Mouse (Mus musculus): Measurements from ENCODE around the gene Dbndd1. TPM values are rescaled to one million over a fixed set of nuclear protein-coding genes. Genes with fewer than 3 reads are reported as not detected.
"Not testable (repeated sequence)": the region's sequence is repeated elsewhere in the genome, so short reads cannot be mapped to it uniquely, and the experiment has no call there.

Dbndd1 gene
- polyA plus RNA-seq, 1 experiment from 2014 or later = not detected

DNA sequence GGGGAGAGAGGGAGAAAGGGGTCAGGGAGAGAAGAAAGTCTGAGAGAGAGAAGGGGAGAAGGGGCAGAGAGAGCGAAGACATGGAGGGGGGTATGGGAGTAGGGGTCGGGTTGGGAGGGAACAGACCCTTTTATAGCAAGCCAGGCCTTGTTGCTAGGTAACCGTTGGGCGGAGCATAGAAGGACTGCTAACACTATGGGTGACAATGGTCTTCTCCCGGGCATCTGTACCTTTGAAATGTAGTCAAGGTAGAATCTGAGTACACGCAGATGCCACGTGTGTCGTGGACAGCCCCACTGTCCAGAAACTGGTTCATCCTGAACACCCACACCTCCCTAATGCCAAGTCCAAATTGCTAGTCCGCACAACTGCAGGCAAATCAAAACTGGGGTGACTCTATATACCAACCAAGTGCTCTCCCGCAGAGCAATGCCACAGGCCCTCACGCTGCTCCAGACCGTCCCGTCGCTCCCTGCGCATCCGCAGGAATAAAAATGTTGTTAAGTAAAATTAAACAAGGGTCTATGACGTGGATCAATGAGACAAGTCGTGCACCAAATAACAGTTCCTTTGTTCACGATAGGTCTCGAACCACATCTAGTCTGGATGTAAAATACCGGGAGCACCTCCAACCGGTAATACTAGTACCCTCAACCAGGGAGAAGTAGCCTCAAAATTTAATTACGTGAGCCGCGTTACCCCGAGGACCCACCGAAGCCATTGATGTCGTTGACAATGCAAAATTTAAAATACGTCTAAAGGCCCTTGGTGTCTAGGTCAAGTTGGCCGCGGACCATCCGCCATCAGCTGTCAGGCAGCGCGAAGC, 38.1 kb downstream of the Dbndd1 start:
- Histone ChIP-seq H3K79me2 (ENCODE audit: inconsistent target) (peaks cover 32% of the 10 kb centered on the region), H3K27ac (no peak overlapping the region), H3K36me3 (ENCODE audit: inconsistent target) (peaks cover 10% of the 10 kb centered on the region; the same call in 1 of the 2 replicates), H3K4me3 (ENCODE audit: inconsistent target) (peak overlapping the region; percentile 96)
- 13% methylated on average over 33 of the region's 34 CpGs for WGBS (ENCODE audit: missing documents)

GRCm38 (mm10) chr8:123474549-123474948, 40.7 kb downstream of the Dbndd1 start:
- H3K27ac ChIP-seq; H3K4me3 ChIP-seq (ENCODE audit: inconsistent target); H3K36me3 ChIP-seq (ENCODE audit: inconsistent target): not testable (repeated sequence)
- 21% methylated on average over 5 of the region's 5 CpGs for WGBS (ENCODE audit: missing documents)
- H3K79me2 ChIP-seq (ENCODE audit: inconsistent target) = peaks cover 16% of the 10 kb centered on the region

- H3K36me3 ChIP-seq (ENCODE audit: inconsistent target); H3K4me3 ChIP-seq (ENCODE audit: inconsistent target); H3K27ac ChIP-seq; H3K79me2 ChIP-seq (ENCODE audit: inconsistent target): not testable (repeated sequence)
- 100% methylated on average over 6 of the region's 6 CpGs for WGBS (ENCODE audit: missing documents)
These were observed 42.3 kb downstream of the Dbndd1 start for GRCm38 (mm10) chr8:123472991-123473390.

GRCm38 (mm10) chr8:123467476-123467875, 47.8 kb downstream of the Dbndd1 start:
- Histone ChIP-seq H3K4me3 (ENCODE audit: inconsistent target) (no peak overlapping the region), H3K79me2 (ENCODE audit: inconsistent target) (no peaks in the 10 kb centered on the region), H3K36me3 (ENCODE audit: inconsistent target) (no peaks in the 10 kb centered on the region), H3K27ac (no peak overlapping the region)
- WGBS (ENCODE audit: missing documents) = 30% methylated on average over 3 of the region's 3 CpGs

DNA sequence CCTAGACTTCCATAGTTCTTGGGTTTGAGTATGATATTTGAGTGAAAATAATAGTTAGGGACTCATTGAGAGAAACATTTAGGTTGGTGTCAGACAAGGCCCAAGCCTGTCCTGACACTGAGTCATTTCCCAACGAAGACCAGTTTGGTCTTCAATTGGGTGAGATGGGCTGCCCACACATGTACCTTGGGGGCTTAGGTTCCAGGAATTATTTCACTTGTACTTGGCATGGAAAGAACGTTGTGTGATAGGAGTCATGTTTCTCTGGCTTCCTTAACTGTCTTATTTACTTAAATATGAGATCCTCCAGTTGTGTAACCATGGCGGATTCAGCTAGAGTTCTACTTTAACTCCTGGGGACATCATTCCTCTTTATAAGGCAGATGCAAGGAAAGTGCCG, 51.6 kb downstream of the Dbndd1 start:
- no peaks in the 10 kb centered on the region for H3K79me2 ChIP-seq (ENCODE audit: inconsistent target)
- peaks cover 12% of the 10 kb centered on the region; the same call in 1 of the 2 replicates for H3K36me3 ChIP-seq (ENCODE audit: inconsistent target)
- no peak overlapping the region for H3K4me3 ChIP-seq (ENCODE audit: inconsistent target)
- WGBS (ENCODE audit: missing documents) = 93% methylated on average over 3 of the region's 4 CpGs
- H3K27ac ChIP-seq = no peak overlapping the region

Other genes with a start within 250 kb of the Dbndd1 start
- 1.4 to 7.1 TPM (median 4.2 TPM) in 3 replicates for gene Fanca, start 196.9 kb downstream of the Dbndd1 start, polyA plus RNA-seq (2018)
- not detected in 3 replicates for gene Spire2, start 182.8 kb downstream of the Dbndd1 start, polyA plus RNA-seq (2018)
- 120 to 135 TPM (median 125 TPM) in 3 replicates for gene Tcf25, start 141.7 kb downstream of the Dbndd1 start, polyA plus RNA-seq (2018)
- gene Mc1r, start 108.4 kb downstream of the Dbndd1 start, polyA plus RNA-seq (2018) = not detected in 3 replicates
- gene Tubb3, start 104.0 kb downstream of the Dbndd1 start, polyA plus RNA-seq (2018) = 0.14 TPM in 1 of 3 replicates, not detected in the others
- 10.3 to 15.7 TPM (median 13.9 TPM) in 3 replicates for gene Def8, start 91.9 kb downstream of the Dbndd1 start, polyA plus RNA-seq (2018)
- gene Afg3l1, start 37.6 kb downstream of the Dbndd1 start, polyA plus RNA-seq (2018) = 17.0 to 28.3 TPM (median 19.3 TPM) in 3 replicates
- gene Gas8, start 3.4 kb upstream of the Dbndd1 start, polyA plus RNA-seq (2018) = 16.7 to 41.8 TPM (median 18.2 TPM) in 3 replicates
- gene Rhou, start 138.5 kb upstream of the Dbndd1 start, polyA plus RNA-seq (2018) = 1.3 to 2.2 TPM (median 1.3 TPM) in 3 replicates

Measured in macrophage (primary cell).